Mouse (Mus musculus) myocyte (in vitro differentiated cells): ENCODE results near the gene Obscn. TPM values are rescaled to one million over a fixed set of nuclear protein-coding genes. Genes with fewer than 3 reads are reported as not detected.

Experiments
- H3K27me3 ChIP-seq: one replicate; pipeline ENCODE4 v1.6.1; 2011; ENCODE audit not compliant: control insufficient read depth, insufficient read depth, insufficient read length
- H3K36me3 ChIP-seq: one replicate; pipeline ENCODE4 v1.6.1; 2011; ENCODE audit not compliant: control insufficient read depth, insufficient read depth
- H3K4me2 ChIP-seq: one replicate; pipeline ENCODE4 v1.6.1; 2011; ENCODE audit warnings: low read depth, control low read depth
- H3K4me3 ChIP-seq: one replicate; pipeline ENCODE4 v1.5.1; 2011; ENCODE audit warnings: mild to moderate bottlenecking, control low read depth, moderate library complexity
- H3K79me2 ChIP-seq: one replicate; pipeline ENCODE4 v1.6.1; 2011; ENCODE audit not compliant: control insufficient read depth, insufficient read depth
- H3ac ChIP-seq: one replicate; pipeline ENCODE4 v1.6.1; 2011; ENCODE audit not compliant: control insufficient read depth, insufficient read length
- CEBPB ChIP-seq: IDR thresholded peaks from 2 replicates; pipeline ENCODE4 v1.6.1; 2011; ENCODE audit warnings: mild to moderate bottlenecking, moderate library complexity; ENCODE audit not compliant: poor library complexity, insufficient read depth, severe bottlenecking
- E2F4 ChIP-seq: IDR thresholded peaks from one replicate; pipeline ENCODE4 v1.6.1; 2011; ENCODE audit warnings: mild to moderate bottlenecking, control low read depth, moderate library complexity; ENCODE audit not compliant: insufficient read depth
- MAX ChIP-seq: IDR thresholded peaks from one replicate; pipeline ENCODE4 v1.6.1; 2011; ENCODE audit warnings: low read depth, mild to moderate bottlenecking, control low read depth
- MYOD1 ChIP-seq, 3 experiments: IDR thresholded peaks; one replicate each; pipeline ENCODE4 v1.6.1; 2011; ENCODE audit warnings: control low read depth in 2 of 3, low read depth in 2 of 3, mild to moderate bottlenecking in 2 of 3, moderate library complexity in 1 of 3; ENCODE audit not compliant: insufficient read length in 2 of 3, control insufficient read depth in 1 of 3
- MYOG ChIP-seq, 3 experiments: IDR thresholded peaks; one replicate each; pipeline ENCODE4 v1.6.1; 2011; ENCODE audit warnings: control low read depth in 2 of 3, low read depth in 2 of 3, mild to moderate bottlenecking in 2 of 3; ENCODE audit not compliant: insufficient read length in 2 of 3, control insufficient read depth in 1 of 3, insufficient read depth in 1 of 3
- POLR2A ChIP-seq: IDR thresholded peaks from one replicate; pipeline ENCODE4 v1.6.1; 2011; ENCODE audit warnings: low read depth, mild to moderate bottlenecking, control low read depth, moderate library complexity; ENCODE audit not compliant: insufficient read length
- POLR2AphosphoS2 ChIP-seq: IDR thresholded peaks from one replicate; pipeline ENCODE4 v1.6.1; 2011; ENCODE audit warnings: low read depth, control low read depth; ENCODE audit not compliant: insufficient read length
- REST ChIP-seq: IDR thresholded peaks from one replicate; pipeline ENCODE4 v1.6.1; 2011; ENCODE audit warnings: mild to moderate bottlenecking, control low read depth, moderate library complexity; ENCODE audit not compliant: insufficient read depth, insufficient read length
- SRF ChIP-seq: IDR thresholded peaks from one replicate; pipeline ENCODE4 v1.6.1; 2011; ENCODE audit warnings: low read depth; ENCODE audit not compliant: control insufficient read depth, insufficient read length
- TCF12 ChIP-seq: IDR thresholded peaks from one replicate; pipeline ENCODE4 v1.6.1; 2011; ENCODE audit warnings: mild to moderate bottlenecking, control low read depth; ENCODE audit not compliant: poor library complexity, insufficient read depth, severe bottlenecking
- TCF3 ChIP-seq: IDR thresholded peaks from one replicate; pipeline ENCODE4 v1.6.1; 2011; ENCODE audit warnings: low read depth, control low read depth; ENCODE audit not compliant: insufficient read length
- USF1 ChIP-seq: IDR thresholded peaks from one replicate; pipeline ENCODE4 v1.6.1; 2011; ENCODE audit warnings: low read depth, mild to moderate bottlenecking, control low read depth, moderate library complexity
- polyA plus RNA-seq: library from polyadenylated mRNA; unstranded; fragments of >200 nt; fragmentation: generic; extraction: Trizol; gene quantifications from one replicate; pipeline ENCODE4 v1.2.1, GENCODE M21; 2012; ENCODE audit warnings: missing spikeins

Gene Obscn
- polyA plus RNA-seq, 1 experiment = 25.0 TPM

DNA sequence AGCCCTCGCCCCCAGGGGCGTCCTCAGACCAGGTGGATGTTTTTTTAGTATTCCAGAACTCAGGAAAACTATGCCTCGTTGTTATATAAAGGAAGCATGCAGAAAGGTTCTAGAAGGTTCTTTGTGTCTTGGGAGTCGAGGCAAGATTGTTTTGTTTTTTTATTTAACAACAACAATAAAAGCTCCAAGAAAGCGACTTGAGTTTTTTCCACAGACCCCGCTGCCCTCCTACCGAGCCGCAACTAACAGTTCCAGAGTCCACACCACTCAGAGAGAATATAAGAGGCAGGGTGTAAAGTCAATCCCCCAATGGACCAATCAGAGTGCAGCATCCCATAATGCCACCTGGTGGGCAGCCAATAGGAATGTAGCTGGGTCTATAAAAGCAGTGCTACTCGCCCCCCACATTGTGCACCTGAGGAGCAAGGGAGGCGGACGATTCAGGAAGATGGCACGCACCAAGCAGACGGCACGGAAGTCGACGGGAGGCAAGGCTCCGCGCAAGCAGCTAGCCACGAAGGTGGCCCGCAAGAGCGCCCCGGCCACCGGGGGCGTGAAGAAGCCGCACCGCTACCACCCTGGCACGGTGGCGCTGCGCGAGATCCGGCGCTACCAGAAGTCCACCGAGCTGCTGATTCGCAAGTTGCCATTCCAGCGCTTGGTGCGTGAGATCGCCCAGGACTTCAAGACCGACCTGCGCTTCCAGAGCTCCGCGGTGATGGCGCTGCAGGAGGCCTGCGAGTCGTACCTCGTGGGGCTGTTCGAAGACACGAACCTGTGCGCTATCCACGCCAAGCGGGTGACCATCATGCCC is 174.6 kb downstream of the Obscn start:
- Histone ChIP-seq H3K79me2 (peaks cover 6% of the 10 kb centered on the region), H3ac (no peak overlapping the region), H3K27me3 (no peaks in the 10 kb centered on the region), H3K4me3 (no peak overlapping the region), H3K4me2 (no peak overlapping the region), H3K36me3 (peaks cover 9% of the 10 kb centered on the region)
- no peak for TF ChIP-seq E2F4
- no peak for TF ChIP-seq MYOD1 (IDR thresholded peaks at IDR 0.05; ENCODE audit: control insufficient read depth in 1 of 3, insufficient read length in 2 of 3, low read depth in 2 of 3)
- no peak for TF ChIP-seq MYOG (IDR thresholded peaks at IDR 0.05; ENCODE audit: control insufficient read depth in 1 of 3, insufficient read depth in 1 of 3, insufficient read length in 2 of 3, low read depth in 2 of 3)
- TF ChIP-seq POLR2AphosphoS2 = peak; percentile 61

DNA sequence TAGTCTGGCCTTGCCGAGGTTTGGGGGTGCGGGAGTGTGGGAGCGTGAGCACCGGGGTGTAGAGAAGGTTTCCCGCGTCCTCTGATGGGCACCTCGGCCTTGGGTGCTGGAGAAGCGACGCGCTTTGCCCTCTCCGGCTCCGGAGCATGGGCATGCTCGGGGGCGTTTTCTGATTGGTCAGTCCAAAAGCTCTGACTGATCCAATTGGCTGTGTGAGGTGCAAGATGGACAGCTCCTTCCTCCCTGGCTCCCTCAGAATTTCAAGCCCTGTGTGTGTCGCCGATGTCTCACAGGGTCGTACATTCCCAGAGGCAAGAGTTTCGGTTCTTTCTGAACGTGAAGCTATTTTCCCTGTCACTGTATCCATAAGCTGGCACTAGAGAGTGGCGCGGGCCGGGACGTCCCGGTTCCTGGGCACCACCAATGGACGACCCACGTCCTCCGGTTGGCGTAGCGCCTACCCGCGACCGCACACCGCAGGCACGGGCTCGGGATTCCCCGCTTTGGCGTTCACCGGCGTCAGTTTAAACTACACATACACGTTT is 176.2 kb downstream of the Obscn start:
- no peak overlapping the region for H3ac ChIP-seq
- H3K79me2 ChIP-seq = peaks cover 19% of the 10 kb centered on the region
- H3K36me3 ChIP-seq = peaks cover 9% of the 10 kb centered on the region
- peak overlapping the region; percentile 57 for H3K4me2 ChIP-seq
- H3K27me3 ChIP-seq = no peaks in the 10 kb centered on the region
- TF ChIP-seq CEBPB = no peak
- TF ChIP-seq TCF3 = no peak
- TF ChIP-seq POLR2AphosphoS2 = peak; percentile 85
- TF ChIP-seq REST = no peak
- H3K4me3 ChIP-seq = no peak overlapping the region

DNA sequence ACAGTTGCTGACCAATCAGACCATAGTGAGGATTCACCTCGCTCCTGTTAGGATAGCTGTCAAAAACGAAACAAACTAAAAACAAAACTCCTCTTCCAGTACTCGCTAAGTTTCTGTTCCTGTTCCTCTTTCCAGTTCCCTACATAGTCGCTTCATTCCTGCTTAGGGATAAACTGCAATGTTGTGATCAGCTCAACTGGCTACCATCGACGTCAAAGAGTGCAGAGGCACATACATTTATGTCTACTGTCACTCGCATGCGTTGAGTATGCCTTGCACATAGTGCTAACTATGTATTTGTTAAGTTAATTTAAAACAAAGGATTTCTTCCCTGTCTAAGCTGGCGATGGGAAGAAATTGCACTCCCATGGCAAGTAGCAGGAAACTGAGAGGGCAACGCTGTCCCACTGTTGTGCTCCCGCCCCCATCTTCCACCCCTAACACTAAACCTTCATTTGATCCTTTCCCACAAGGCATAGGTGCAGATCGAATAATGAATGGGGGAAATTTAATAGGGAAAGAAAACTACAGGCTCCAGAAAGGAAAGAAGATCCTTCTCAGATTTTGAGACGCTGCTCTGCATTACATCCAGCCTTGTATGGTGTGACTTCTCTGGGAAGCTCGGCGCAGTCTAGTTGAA is 176.9 kb downstream of the Obscn start:
- TF ChIP-seq POLR2AphosphoS2 (peak; percentile 51), E2F4 (no peak), TCF12 (no peak)
- Histone ChIP-seq H3K36me3 (peaks cover 9% of the 10 kb centered on the region), H3K4me2 (peak overlapping the region; percentile 57), H3K4me3 (no peak overlapping the region), H3K79me2 (peaks cover 19% of the 10 kb centered on the region), H3ac (no peak overlapping the region), H3K27me3 (no peaks in the 10 kb centered on the region)

DNA sequence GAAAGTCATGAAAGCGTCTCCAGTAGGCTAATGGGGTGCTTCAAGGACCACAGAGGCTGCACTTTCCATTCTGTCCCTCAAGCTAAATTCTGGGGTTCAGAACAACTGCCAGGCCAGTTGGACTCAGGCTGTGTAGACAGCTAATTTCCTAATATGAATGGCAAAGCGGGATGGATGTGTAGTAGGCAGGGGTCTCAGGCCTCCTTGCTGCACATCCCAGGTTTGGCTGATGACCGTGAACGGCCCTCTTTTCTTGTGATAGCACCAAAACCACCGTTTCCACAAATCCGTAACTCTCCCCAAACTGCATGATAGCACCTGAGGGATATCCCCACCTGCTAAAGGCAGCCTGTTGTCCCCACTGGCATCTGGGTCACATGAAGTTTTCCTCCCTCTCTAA is 177.7 kb downstream of the Obscn start:
- Histone ChIP-seq H3K4me2 (no peak overlapping the region), H3K36me3 (peaks cover 9% of the 10 kb centered on the region), H3K4me3 (no peak overlapping the region), H3K27me3 (no peaks in the 10 kb centered on the region), H3ac (no peak overlapping the region), H3K79me2 (peaks cover 19% of the 10 kb centered on the region)
- TF ChIP-seq POLR2AphosphoS2 = peak; percentile 54
- TF ChIP-seq MYOG (IDR thresholded peaks at IDR 0.05; ENCODE audit: control insufficient read depth in 1 of 3, insufficient read depth in 1 of 3, insufficient read length in 2 of 3, low read depth in 2 of 3) = no peak
- TF ChIP-seq MAX = no peak
- TF ChIP-seq TCF12 = no peak
- no peak for TF ChIP-seq E2F4
- TF ChIP-seq POLR2A = peak; percentile 25
- no peak for TF ChIP-seq USF1
- TF ChIP-seq MYOD1 (IDR thresholded peaks at IDR 0.05; ENCODE audit: control insufficient read depth in 1 of 3, insufficient read length in 2 of 3, low read depth in 2 of 3) = no peak
- no peak for TF ChIP-seq CEBPB
- no peak for TF ChIP-seq SRF
- no peak for TF ChIP-seq REST

DNA sequence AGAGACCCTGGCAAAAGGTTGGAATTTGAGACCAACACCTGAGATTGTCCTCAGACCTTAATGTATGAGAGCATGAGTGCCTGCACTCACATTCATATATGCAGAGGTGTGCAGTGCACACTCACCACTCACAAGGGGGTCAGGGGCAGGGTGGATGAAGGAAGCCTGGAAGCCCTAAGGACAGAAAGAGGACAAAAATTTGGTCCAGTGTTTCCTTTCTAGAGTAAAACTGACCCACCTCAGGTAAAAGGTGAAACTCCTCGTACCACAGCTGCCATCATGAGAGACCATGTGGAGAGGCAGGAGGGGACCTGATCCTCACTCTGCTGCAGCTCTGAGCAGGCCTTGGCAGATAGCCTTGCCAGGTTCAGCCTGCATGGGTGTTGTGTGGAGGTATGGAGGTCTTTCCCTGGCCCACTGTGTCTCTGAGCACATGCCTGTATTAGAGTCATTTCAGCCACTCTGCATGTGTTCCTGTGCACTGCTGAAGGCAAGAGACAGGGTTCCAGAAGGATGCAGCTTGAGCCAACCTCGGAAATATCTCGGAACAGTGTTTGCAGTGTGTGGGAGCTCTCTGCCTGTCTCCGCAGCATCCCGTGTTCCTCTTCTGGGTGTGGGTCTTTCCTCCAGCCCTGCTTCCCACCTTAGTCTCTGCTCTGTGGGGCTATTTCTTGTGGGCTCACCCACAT is 178.8 kb downstream of the Obscn start:
- no peaks in the 10 kb centered on the region for H3K27me3 ChIP-seq
- peaks cover 19% of the 10 kb centered on the region for H3K79me2 ChIP-seq
- H3ac ChIP-seq = no peak overlapping the region
- H3K4me3 ChIP-seq = peak overlapping the region; percentile 89
- peaks cover 9% of the 10 kb centered on the region for H3K36me3 ChIP-seq
- TF ChIP-seq E2F4 (no peak), MAX (no peak), SRF (no peak), POLR2A (peak; percentile 14), TCF3 (no peak), POLR2AphosphoS2 (peak; percentile 81)
- H3K4me2 ChIP-seq = peak overlapping the region; percentile 86
